Mouse (Mus musculus) cerebellum, postnatal 14 days (tissue): ENCODE data around the gene Iqgap2.
A peak's percentile ranks its signal among the peaks of the same experiment; 100 is the strongest.

Source experiments
- DNase-seq, 2 experiments: peaks; one replicate each; pipeline ENCODE4 v3.0.0; 2021; ENCODE audit warnings: mixed read lengths in 2 of 2

Gene Iqgap2

GRCm38 (mm10) chr13:95826178-95826577 is 65.5 kb downstream of the Iqgap2 start:
- DNase-seq, result no peak

- no peak for DNase-seq
Observed at GRCm38 (mm10) chr13:95822918-95823317, 68.8 kb downstream of the Iqgap2 start.

GRCm38 (mm10) chr13:95820071-95820470 is 71.7 kb downstream of the Iqgap2 start:
- no peak for DNase-seq

GRCm38 (mm10) chr13:95818941-95819340 is 72.8 kb downstream of the Iqgap2 start:
- no peak for DNase-seq

GRCm38 (mm10) chr13:95813643-95814042 is 78.1 kb downstream of the Iqgap2 start:
- DNase-seq, result no peak

- DNase-seq, result no peak
Observed at GRCm38 (mm10) chr13:95810796-95811195, 80.9 kb downstream of the Iqgap2 start.

- DNase-seq, result no peak
Observed at GRCm38 (mm10) chr13:95807106-95807750, 84.5 kb downstream of the Iqgap2 start.

GRCm38 (mm10) chr13:95805469-95806166 is 86.1 kb downstream of the Iqgap2 start:
- DNase-seq, result peak; percentile 24 to 28

- no peak for DNase-seq
Observed at GRCm38 (mm10) chr13:95804113-95804512, 87.6 kb downstream of the Iqgap2 start.

- peak; percentile 71 to 83 for DNase-seq
Observed at GRCm38 (mm10) chr13:95800925-95801324, 90.8 kb downstream of the Iqgap2 start.

- no peak for DNase-seq
Observed at GRCm38 (mm10) chr13:95799322-95799721, 92.4 kb downstream of the Iqgap2 start.

GRCm38 (mm10) chr13:95798721-95799120 is 93.0 kb downstream of the Iqgap2 start:
- no peak for DNase-seq

- no peak for DNase-seq
Observed at GRCm38 (mm10) chr13:95797530-95797929, 94.2 kb downstream of the Iqgap2 start.

GRCm38 (mm10) chr13:95794346-95794745 is 97.4 kb downstream of the Iqgap2 start:
- no peak for DNase-seq

- DNase-seq, result no peak
Observed at GRCm38 (mm10) chr13:95790883-95791282, 100.8 kb downstream of the Iqgap2 start.

GRCm38 (mm10) chr13:95788631-95789376 is 102.9 kb downstream of the Iqgap2 start:
- DNase-seq, result peak; percentile 58 to 63

- no peak for DNase-seq
Observed at GRCm38 (mm10) chr13:95782969-95783332, 108.8 kb downstream of the Iqgap2 start.

- no peak for DNase-seq
Observed at GRCm38 (mm10) chr13:95782311-95782968, 109.3 kb downstream of the Iqgap2 start.

- no peak for DNase-seq
Observed at GRCm38 (mm10) chr13:95780038-95780437, 111.7 kb downstream of the Iqgap2 start.

GRCm38 (mm10) chr13:95779261-95779660 is 112.5 kb downstream of the Iqgap2 start:
- DNase-seq, result no peak

- no peak for DNase-seq
Observed at GRCm38 (mm10) chr13:95778761-95779161, 113.0 kb downstream of the Iqgap2 start.

GRCm38 (mm10) chr13:95777651-95778391 is 113.9 kb downstream of the Iqgap2 start:
- peak; percentile 25 to 46 for DNase-seq
